Mouse (Mus musculus) brain, embryonic 14.5 days (tissue): ENCODE data around the gene Slc40a1.

Experiments used
- CTCF ChIP-seq: fragments of 200-500 bp; IDR thresholded peaks from 2 replicates; pipeline ENCODE4 v1.5.1; 2012; ENCODE audit warnings: inconsistent platforms, mild to moderate bottlenecking, moderate library complexity, borderline replicate concordance; ENCODE audit not compliant: insufficient read depth, insufficient read length; ENCODE audit errors: extremely low read depth
- POLR2A ChIP-seq: fragments of 200-500 bp; IDR thresholded peaks from 2 replicates; pipeline ENCODE4 v1.6.1; 2012; ENCODE audit warnings: mild to moderate bottlenecking, inconsistent platforms, borderline replicate concordance; ENCODE audit not compliant: poor library complexity, insufficient read depth, insufficient read length, severe bottlenecking; ENCODE audit errors: extremely low read depth

GRCm38 (mm10) chr1:45931127-45931526 is 4.8 kb upstream of the Slc40a1 start:
- TF ChIP-seq POLR2A (no peak), CTCF (no peak)
